9 mouse cellular contexts compared by ENCODE assay signal in the genomic region with DNA sequence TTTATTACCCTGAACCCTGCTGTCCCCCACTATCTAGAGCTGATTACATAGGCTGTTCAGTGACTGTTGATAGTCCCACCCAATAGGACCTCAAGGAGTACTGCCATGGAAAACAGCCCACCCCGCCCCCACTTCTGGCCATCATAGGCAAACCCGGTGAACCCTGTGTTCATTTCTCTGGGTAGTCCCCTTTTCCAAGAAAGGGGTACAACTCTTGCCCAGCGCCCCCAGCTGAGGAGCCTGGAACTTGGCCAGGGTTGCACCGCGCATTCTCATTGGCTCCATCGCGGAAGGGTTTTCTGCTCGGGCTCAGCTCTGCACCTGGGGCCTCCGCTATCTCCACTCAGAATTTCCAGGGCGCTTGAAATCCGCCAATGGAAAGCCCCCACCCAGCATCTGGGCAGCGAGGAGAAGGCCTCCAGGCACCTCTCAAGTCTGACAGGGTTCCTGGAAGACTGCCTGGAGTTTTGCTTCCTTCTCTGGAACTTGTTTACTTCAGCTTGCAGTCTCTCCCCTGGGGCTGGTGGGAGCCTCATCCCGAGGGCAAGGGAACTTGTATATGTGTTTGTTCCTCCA. TPM values are rescaled to one million over a fixed set of nuclear protein-coding genes. Genes with fewer than 3 reads are reported as not detected.
A peak's percentile ranks its signal among the peaks of the same experiment; 100 is the strongest.
DNase-seq lines count a peak whose midpoint lies in the region; ATAC-seq lines count a peak whose summit lies in the region.
"Had no signal": no experiment of that assay in that cellular context is flagged by ENCODE, and none has a peak within 500 bp of the region (broad histone marks: within the 10 kb centered on the region; RNA-seq: fewer than 3 reads in every experiment).

No protein-coding gene starts in this region.

- H3K27me3 ChIP-seq in heart, embryonic 10.5 days (ENCODE audit: insufficient read depth, poor library complexity, severe bottlenecking), result no peaks in the 10 kb centered on the region
- H3K27me3 ChIP-seq in neural tube, embryonic 15.5 days (replicated peaks), result no peaks in the 10 kb centered on the region

- peak overlapping the region; percentile 85 for H3K27ac ChIP-seq in heart, embryonic 10.5 days
- peak overlapping the region; percentile 60; the same call in 1 of the 2 replicates for H3K27ac ChIP-seq in neural tube, embryonic 15.5 days (replicated peaks)

- 34% methylated on average over 13 of the region's 13 CpGs for WGBS in heart, embryonic 10.5 days
- 45% methylated on average over 13 of the region's 13 CpGs for WGBS in neural tube, embryonic 15.5 days

- H3K9me3 ChIP-seq in heart, embryonic 10.5 days, result no peaks in the 10 kb centered on the region
- H3K9me3 ChIP-seq in neural tube, embryonic 15.5 days (replicated peaks), result no peaks in the 10 kb centered on the region

- no peak for ATAC-seq in neural tube, embryonic 15.5 days (ENCODE audit: low FRiP score)

- peak overlapping the region; percentile 29; the same call in 1 of the 2 replicates for H3K4me3 ChIP-seq in heart, embryonic 10.5 days
- no peak overlapping the region for H3K4me3 ChIP-seq in neural tube, embryonic 15.5 days (replicated peaks)

- no peak overlapping the region for H3K9ac ChIP-seq in neural tube, embryonic 15.5 days (replicated peaks)

- peak overlapping the region; percentile 15; the same call in 1 of the 2 replicates for H3K4me2 ChIP-seq in neural tube, embryonic 15.5 days

- peak; percentile 26 to 62 for DNase-seq in adrenal gland, adult (ENCODE audit: inconsistent age in 2 of 2, low spot score in 1 of 2)
- DNase-seq in adrenal gland, postnatal 4 days (ENCODE audit: low spot score in 2 of 2), result no peak
- DNase-seq in MN1 (ENCODE audit: low spot score), result peak; percentile 67
- no peak for DNase-seq in heart, embryonic 10.5 days (ENCODE audit: low spot score)
- peak; percentile 58 to 64 for DNase-seq in kidney, postnatal 36 days
- no peak for DNase-seq in right cerebral cortex, postnatal 10 days (ENCODE audit: low spot score in 2 of 2)
- DNase-seq in spleen, postnatal 36 days (ENCODE audit: low spot score in 2 of 2), result no peak

- H3K36me3 ChIP-seq in heart, embryonic 10.5 days, result no peaks in the 10 kb centered on the region
- H3K36me3 ChIP-seq in neural tube, embryonic 15.5 days, result no peaks in the 10 kb centered on the region

- H3K4me1 ChIP-seq in heart, embryonic 10.5 days, result peaks cover 27% of the 10 kb centered on the region
- peaks cover 26% of the 10 kb centered on the region for H3K4me1 ChIP-seq in neural tube, embryonic 15.5 days

RNA-seq across cellular contexts. Expression of gene Tex44, which starts 21.6 kb away (rescaled TPM):
- not detected for total RNA-seq in adrenal gland, postnatal 4 days (2021)
- polyA plus RNA-seq in heart, embryonic 10.5 days (2016; fragmentation: Nextera tagmentation; extraction: Ambion mirVana), result not detected in 2 replicates
- not detected in 2 replicates for polyA plus RNA-seq in neural tube, embryonic 15.5 days (2015; fragmentation: Nextera tagmentation; extraction: Ambion mirVana)
- total RNA-seq: neutrophil, adult 5-6 weeks had no signal

RNA-seq across cellular contexts. Expression of gene Nmur1, which starts 21.7 kb away (rescaled TPM):
- not detected for total RNA-seq in adrenal gland, postnatal 4 days (2021)
- polyA plus RNA-seq in heart, embryonic 10.5 days (2016; fragmentation: Nextera tagmentation; extraction: Ambion mirVana), result 0.10 TPM in 1 of 2 replicates, not detected in the other
- polyA plus RNA-seq in neural tube, embryonic 15.5 days (2015; fragmentation: Nextera tagmentation; extraction: Ambion mirVana), result 0.13 TPM in 1 of 2 replicates, not detected in the other
- total RNA-seq: neutrophil, adult 5-6 weeks had no signal

Comparison
In these comparisons a context has a peak if more than half of its experiments do, and no peak if none do; other contexts are left out.
1. DNase-seq: peak in adrenal gland, adult (2 of 2), MN1 (single experiment) and kidney, postnatal 36 days (2 of 2); none in adrenal gland, postnatal 4 days (0 of 2), heart, embryonic 10.5 days (single experiment), right cerebral cortex, postnatal 10 days (0 of 2) and spleen, postnatal 36 days (0 of 2).